Mouse (Mus musculus): ENCODE results near the gene Ifna7. TPM values are rescaled to one million over a fixed set of nuclear protein-coding genes. Genes with fewer than 3 reads are reported as not detected.
"Not testable (repeated sequence)": the region's sequence is repeated elsewhere in the genome, so short reads cannot be mapped to it uniquely, and the experiment has no call there.

Gene Ifna7
- not detected in 2 replicates for polyA plus RNA-seq (2011; ENCODE audit: insufficient read depth, insufficient read length, low read depth, missing spikeins)

DNA sequence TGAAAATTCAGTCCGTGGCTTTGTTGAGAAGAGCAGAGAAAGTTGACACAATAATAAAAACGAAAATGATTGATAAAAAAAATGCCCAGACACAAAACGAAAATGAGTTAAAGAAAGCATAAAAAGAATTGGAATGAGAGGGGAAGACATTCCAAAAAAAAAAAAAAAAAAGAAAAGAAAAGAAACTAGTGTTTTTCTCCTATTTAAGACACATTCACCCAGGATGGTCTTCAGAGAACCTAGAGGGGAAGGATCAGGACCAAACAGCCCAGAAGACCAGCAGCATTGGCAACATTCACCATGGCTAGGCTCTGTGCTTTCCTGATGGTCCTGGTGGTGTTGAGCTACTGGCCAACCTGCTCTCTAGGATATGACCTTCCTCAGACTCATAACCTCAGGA is at the start of gene Ifna7:
Ifna7 (plus strand) TSS at position 301 of the 400 bp plus-strand sequence.
- no peaks in the 10 kb centered on the region for H3K27me3 ChIP-seq (ENCODE audit: control insufficient read depth, insufficient read depth, low read length, poor library complexity, severe bottlenecking)
- H3K4me1 ChIP-seq (ENCODE audit: control insufficient read depth, insufficient read depth, low read length): no peaks in the 10 kb centered on the region
- TF ChIP-seq POLR2A (IDR thresholded peaks at IDR 0.05; ENCODE audit: insufficient read depth, low read length) (no peak), EP300 (IDR thresholded peaks at IDR 0.05; ENCODE audit: insufficient read depth, low read depth, low read length) (no peak), CTCF (IDR thresholded peaks at IDR 0.05; ENCODE audit: low read depth, low read length) (no peak)
- H3K27ac ChIP-seq (ENCODE audit: insufficient read depth, low read length): no peak within 1 kb of the TSS
- no peak within 1 kb of the TSS for H3K9ac ChIP-seq (ENCODE audit: low read depth, poor library complexity, severe bottlenecking)
- H3K36me3 ChIP-seq (ENCODE audit: control insufficient read depth, insufficient read depth, low read length, poor library complexity, severe bottlenecking): no peaks in the 10 kb centered on the region
- H3K4me3 ChIP-seq (ENCODE audit: low read depth, low read length): no peak within 1 kb of the TSS
- H3K9me3 ChIP-seq (replicated peaks; ENCODE audit: control insufficient read depth, insufficient read depth, low read length, poor library complexity, severe bottlenecking): no peaks in the 10 kb centered on the region

DNA sequence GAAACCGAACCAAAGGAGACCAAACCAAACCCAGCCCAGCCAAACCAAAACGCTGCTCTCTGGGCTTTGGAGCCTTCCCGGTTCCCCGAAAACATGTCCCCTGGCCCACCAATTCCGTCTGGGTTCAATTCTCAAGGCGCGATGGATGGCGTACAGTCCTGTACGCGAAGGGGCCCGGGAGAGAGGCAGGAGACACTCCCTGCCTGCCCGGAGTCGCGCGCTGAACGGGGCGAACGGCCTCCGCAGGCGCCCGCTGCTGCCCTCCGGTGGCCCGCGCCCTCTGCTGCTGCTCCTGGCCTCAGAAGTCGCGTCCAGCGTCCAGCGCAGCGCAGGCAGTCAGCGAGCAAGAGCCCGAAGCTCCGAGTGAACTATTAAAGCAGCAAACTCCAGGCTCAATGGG is 42.5 kb upstream of the Ifna7 start, which contains the start of gene Gm13290:
Gm13290 (plus strand) TSS at position 301 of the 400 bp plus-strand sequence.
- H3K27ac ChIP-seq (ENCODE audit: insufficient read depth, low read length); H3K27me3 ChIP-seq (ENCODE audit: control insufficient read depth, insufficient read depth, low read length, poor library complexity, severe bottlenecking); H3K36me3 ChIP-seq (ENCODE audit: control insufficient read depth, insufficient read depth, low read length, poor library complexity, severe bottlenecking); H3K4me3 ChIP-seq (ENCODE audit: low read depth, low read length); H3K4me1 ChIP-seq (ENCODE audit: control insufficient read depth, insufficient read depth, low read length); H3K9ac ChIP-seq (ENCODE audit: low read depth, poor library complexity, severe bottlenecking); H3K9me3 ChIP-seq (replicated peaks; ENCODE audit: control insufficient read depth, insufficient read depth, low read length, poor library complexity, severe bottlenecking): not testable (repeated sequence)

DNA sequence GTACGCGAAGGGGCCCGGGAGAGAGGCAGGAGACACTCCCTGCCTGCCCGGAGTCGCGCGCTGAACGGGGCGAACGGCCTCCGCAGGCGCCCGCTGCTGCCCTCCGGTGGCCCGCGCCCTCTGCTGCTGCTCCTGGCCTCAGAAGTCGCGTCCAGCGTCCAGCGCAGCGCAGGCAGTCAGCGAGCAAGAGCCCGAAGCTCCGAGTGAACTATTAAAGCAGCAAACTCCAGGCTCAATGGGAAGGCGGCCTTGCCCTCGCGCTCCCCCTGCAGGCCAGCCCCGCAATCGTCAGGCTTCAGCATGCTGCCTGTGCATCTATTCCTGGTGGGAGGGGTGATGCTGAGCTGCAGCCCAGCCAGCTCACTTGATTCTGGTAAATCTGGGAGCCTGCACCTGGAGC is 39.4 kb upstream of the Ifna7 start, which contains the start of gene Gm13289:
Gm13289 (plus strand) TSS at position 301 of the 400 bp plus-strand sequence.
- H3K36me3 ChIP-seq (ENCODE audit: control insufficient read depth, insufficient read depth, low read length, poor library complexity, severe bottlenecking); H3K4me1 ChIP-seq (ENCODE audit: control insufficient read depth, insufficient read depth, low read length); H3K27me3 ChIP-seq (ENCODE audit: control insufficient read depth, insufficient read depth, low read length, poor library complexity, severe bottlenecking); H3K4me3 ChIP-seq (ENCODE audit: low read depth, low read length); H3K9ac ChIP-seq (ENCODE audit: low read depth, poor library complexity, severe bottlenecking); H3K27ac ChIP-seq (ENCODE audit: insufficient read depth, low read length); H3K9me3 ChIP-seq (replicated peaks; ENCODE audit: control insufficient read depth, insufficient read depth, low read length, poor library complexity, severe bottlenecking): not testable (repeated sequence)

DNA sequence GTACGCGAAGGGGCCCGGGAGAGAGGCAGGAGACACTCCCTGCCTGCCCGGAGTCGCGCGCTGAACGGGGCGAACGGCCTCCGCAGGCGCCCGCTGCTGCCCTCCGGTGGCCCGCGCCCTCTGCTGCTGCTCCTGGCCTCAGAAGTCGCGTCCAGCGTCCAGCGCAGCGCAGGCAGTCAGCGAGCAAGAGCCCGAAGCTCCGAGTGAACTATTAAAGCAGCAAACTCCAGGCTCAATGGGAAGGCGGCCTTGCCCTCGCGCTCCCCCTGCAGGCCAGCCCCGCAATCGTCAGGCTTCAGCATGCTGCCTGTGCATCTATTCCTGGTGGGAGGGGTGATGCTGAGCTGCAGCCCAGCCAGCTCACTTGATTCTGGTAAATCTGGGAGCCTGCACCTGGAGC is 36.5 kb upstream of the Ifna7 start, which contains the start of gene Gm13272:
Gm13272 (plus strand) TSS at position 301 of the 400 bp plus-strand sequence.
- not testable (repeated sequence) for H3K27ac ChIP-seq (ENCODE audit: insufficient read depth, low read length); H3K4me1 ChIP-seq (ENCODE audit: control insufficient read depth, insufficient read depth, low read length); H3K9ac ChIP-seq (ENCODE audit: low read depth, poor library complexity, severe bottlenecking); H3K9me3 ChIP-seq (replicated peaks; ENCODE audit: control insufficient read depth, insufficient read depth, low read length, poor library complexity, severe bottlenecking); H3K27me3 ChIP-seq (ENCODE audit: control insufficient read depth, insufficient read depth, low read length, poor library complexity, severe bottlenecking); H3K36me3 ChIP-seq (ENCODE audit: control insufficient read depth, insufficient read depth, low read length, poor library complexity, severe bottlenecking); H3K4me3 ChIP-seq (ENCODE audit: low read depth, low read length)

DNA sequence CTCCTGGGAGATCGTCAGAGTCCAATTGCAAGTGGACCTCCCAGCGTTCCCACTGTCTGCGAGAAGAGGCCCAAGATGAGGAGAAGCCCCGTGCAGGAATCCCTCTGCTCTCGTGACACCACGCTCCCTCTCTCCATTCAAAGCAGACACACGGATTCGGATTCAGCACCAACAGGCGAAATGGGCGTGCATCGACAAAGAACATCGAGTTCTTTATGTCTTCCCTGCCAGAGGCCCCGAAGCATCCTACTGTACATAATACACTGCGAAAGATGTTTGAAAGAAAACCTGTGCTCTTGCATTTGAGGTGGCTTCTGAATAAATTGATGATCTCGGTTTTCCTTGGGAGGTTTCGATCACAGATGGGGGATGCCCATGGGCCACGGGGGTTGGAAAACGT is 35.7 kb upstream of the Ifna7 start:
- not testable (repeated sequence) for H3K27me3 ChIP-seq (ENCODE audit: control insufficient read depth, insufficient read depth, low read length, poor library complexity, severe bottlenecking); H3K9me3 ChIP-seq (replicated peaks; ENCODE audit: control insufficient read depth, insufficient read depth, low read length, poor library complexity, severe bottlenecking); H3K4me3 ChIP-seq (ENCODE audit: low read depth, low read length); H3K9ac ChIP-seq (ENCODE audit: low read depth, poor library complexity, severe bottlenecking); H3K27ac ChIP-seq (ENCODE audit: insufficient read depth, low read length); H3K4me1 ChIP-seq (ENCODE audit: control insufficient read depth, insufficient read depth, low read length); H3K36me3 ChIP-seq (ENCODE audit: control insufficient read depth, insufficient read depth, low read length, poor library complexity, severe bottlenecking)

DNA sequence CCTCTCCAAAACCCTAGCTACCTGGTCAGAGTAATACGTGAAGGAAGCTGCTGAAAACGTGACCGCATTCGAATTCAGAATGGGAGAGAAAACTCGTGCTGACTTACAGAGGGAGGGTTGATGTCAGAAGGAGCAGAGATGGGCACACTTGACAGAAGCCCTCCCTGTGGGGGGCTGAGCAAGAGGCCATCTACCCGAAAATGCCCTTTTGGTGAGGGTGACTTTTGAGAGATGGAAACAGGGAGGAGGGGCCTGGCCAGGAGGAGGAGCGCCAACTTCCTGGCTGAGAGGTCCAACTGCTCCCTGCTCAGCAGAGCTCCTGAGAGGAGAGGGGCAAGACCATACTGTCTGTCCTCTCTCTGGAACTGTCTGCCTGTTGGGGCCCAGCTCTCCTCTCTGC is 34.2 kb upstream of the Ifna7 start, which contains the start of gene Ifnz:
Ifnz (plus strand) TSS at position 301 of the 400 bp plus-strand sequence.
- H3K27ac ChIP-seq (ENCODE audit: insufficient read depth, low read length); H3K36me3 ChIP-seq (ENCODE audit: control insufficient read depth, insufficient read depth, low read length, poor library complexity, severe bottlenecking); H3K27me3 ChIP-seq (ENCODE audit: control insufficient read depth, insufficient read depth, low read length, poor library complexity, severe bottlenecking); H3K9me3 ChIP-seq (replicated peaks; ENCODE audit: control insufficient read depth, insufficient read depth, low read length, poor library complexity, severe bottlenecking); H3K4me1 ChIP-seq (ENCODE audit: control insufficient read depth, insufficient read depth, low read length); H3K9ac ChIP-seq (ENCODE audit: low read depth, poor library complexity, severe bottlenecking): not testable (repeated sequence)
- peak within 1 kb of the TSS; percentile 51 for H3K4me3 ChIP-seq (ENCODE audit: low read depth, low read length)

DNA sequence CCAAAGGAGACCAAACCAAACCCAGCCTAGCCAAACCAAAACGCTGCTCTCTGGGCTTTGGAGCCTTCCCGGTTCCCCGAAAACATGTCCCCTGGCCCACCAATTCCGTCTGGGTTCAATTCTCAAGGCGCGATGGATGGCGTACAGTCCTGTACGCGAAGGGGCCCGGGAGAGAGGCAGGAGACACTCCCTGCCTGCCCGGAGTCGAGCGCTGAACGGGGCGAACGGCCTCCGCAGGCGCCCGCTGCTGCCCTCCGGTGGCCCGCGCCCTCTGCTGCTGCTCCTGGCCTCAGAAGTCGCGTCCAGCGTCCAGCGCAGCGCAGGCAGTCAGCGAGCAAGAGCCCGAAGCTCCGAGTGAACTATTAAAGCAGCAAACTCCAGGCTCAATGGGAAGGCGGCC is 33.7 kb upstream of the Ifna7 start:
- not testable (repeated sequence) for H3K36me3 ChIP-seq (ENCODE audit: control insufficient read depth, insufficient read depth, low read length, poor library complexity, severe bottlenecking); H3K27ac ChIP-seq (ENCODE audit: insufficient read depth, low read length); H3K27me3 ChIP-seq (ENCODE audit: control insufficient read depth, insufficient read depth, low read length, poor library complexity, severe bottlenecking); H3K9me3 ChIP-seq (replicated peaks; ENCODE audit: control insufficient read depth, insufficient read depth, low read length, poor library complexity, severe bottlenecking); H3K4me1 ChIP-seq (ENCODE audit: control insufficient read depth, insufficient read depth, low read length); H3K9ac ChIP-seq (ENCODE audit: low read depth, poor library complexity, severe bottlenecking)
- H3K4me3 ChIP-seq (ENCODE audit: low read depth, low read length): peak overlapping the region; percentile 51

DNA sequence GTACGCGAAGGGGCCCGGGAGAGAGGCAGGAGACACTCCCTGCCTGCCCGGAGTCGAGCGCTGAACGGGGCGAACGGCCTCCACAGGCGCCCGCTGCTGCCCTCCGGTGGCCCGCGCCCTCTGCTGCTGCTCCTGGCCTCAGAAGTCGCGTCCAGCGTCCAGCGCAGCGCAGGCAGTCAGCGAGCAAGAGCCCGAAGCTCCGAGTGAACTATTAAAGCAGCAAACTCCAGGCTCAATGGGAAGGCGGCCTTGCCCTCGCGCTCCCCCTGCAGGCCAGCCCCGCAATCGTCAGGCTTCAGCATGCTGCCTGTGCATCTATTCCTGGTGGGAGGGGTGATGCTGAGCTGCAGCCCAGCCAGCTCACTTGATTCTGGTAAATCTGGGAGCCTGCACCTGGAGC is 30.6 kb upstream of the Ifna7 start, which contains the start of gene Gm13276:
Gm13276 (plus strand) TSS at position 301 of the 400 bp plus-strand sequence.
- H3K9ac ChIP-seq (ENCODE audit: low read depth, poor library complexity, severe bottlenecking); H3K9me3 ChIP-seq (replicated peaks; ENCODE audit: control insufficient read depth, insufficient read depth, low read length, poor library complexity, severe bottlenecking); H3K4me1 ChIP-seq (ENCODE audit: control insufficient read depth, insufficient read depth, low read length); H3K27me3 ChIP-seq (ENCODE audit: control insufficient read depth, insufficient read depth, low read length, poor library complexity, severe bottlenecking); H3K27ac ChIP-seq (ENCODE audit: insufficient read depth, low read length); H3K36me3 ChIP-seq (ENCODE audit: control insufficient read depth, insufficient read depth, low read length, poor library complexity, severe bottlenecking); H3K4me3 ChIP-seq (ENCODE audit: low read depth, low read length): not testable (repeated sequence)

Data from ES-Bruce4 (cell line).